Mouse (Mus musculus): ENCODE measurements around the gene Mpped1. TPM values are rescaled to one million over a fixed set of nuclear protein-coding genes. Genes with fewer than 3 reads are reported as not detected.

Mpped1 gene
- polyA plus RNA-seq, 2 experiments = 8.6 to 9.7 TPM

- 65% methylated on average over 6 of the region's 6 CpGs for WGBS
- H3K27me3 ChIP-seq (ENCODE audit: control insufficient read depth, insufficient read depth, low read length) = peaks cover 35% of the 10 kb centered on the region
These were observed 1.8 kb upstream of the Mpped1 start for GRCm38 (mm10) chr15:83777476-83777875.

DNA sequence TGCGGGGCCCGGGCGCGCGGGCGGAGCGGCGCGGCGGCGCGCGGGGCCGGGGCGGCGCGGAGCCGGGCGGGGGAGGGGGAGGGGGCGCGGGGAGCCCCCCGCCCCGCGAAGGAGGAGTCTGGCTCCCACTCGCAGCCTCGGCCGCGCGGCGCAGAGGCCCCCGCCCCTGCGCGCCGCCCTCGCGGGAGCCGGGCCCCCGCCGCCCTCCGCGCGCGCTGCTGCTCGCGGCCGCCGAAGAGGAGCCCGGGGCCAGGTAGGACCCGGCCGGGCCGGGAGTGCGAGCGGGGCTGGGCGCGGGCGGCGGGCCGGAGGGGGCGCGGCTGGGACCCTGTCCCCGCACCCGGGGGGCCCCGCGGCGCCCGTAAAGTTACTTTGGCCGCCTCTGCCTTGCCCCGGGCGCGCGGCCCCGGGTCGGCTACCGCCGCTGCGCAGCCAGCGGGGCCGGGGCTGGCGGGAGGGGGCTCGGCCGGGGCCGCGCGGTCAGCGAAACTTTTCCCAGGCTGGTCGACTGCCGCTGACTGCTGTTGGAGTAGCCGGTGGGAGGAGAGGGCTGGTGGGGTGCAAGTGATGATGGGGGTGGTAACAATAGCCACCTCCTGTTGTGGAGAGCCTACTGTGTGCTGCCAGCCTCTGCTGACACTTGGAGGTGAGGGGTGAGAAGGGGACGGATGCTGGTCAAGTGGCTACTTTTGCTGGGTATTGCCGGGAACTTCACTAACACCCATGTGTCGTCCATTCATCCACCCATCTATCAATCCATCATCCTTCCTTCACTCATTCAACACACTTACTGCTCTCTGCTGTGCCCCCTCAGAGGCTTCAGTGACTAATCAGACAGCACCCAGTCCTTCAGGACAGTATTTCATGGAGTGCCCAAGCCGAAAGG is 831 bp downstream of the Mpped1 start:
- H3K4me3 ChIP-seq (replicated peaks; ENCODE audit: low read length) = peak overlapping the region; percentile 57
- 2% methylated on average over 45 of the region's 92 CpGs for WGBS
- H3K27me3 ChIP-seq (ENCODE audit: control insufficient read depth, insufficient read depth, low read length) = peaks cover 35% of the 10 kb centered on the region
- no peak overlapping the region for H3K27ac ChIP-seq (replicated peaks; ENCODE audit: low read depth, low read length)
- no peaks in the 10 kb centered on the region for H3K36me3 ChIP-seq (ENCODE audit: control insufficient read depth, insufficient read depth, low read length)
- peak overlapping the region; percentile 95 for H3K4me2 ChIP-seq (replicated peaks; ENCODE audit: low read depth, low read length, severe bottlenecking)
- no peak for DNase-seq (ENCODE audit: low spot score)
- H3K4me1 ChIP-seq (ENCODE audit: control insufficient read depth, insufficient read depth, low read length) = peaks cover 3% of the 10 kb centered on the region; the same call in 1 of the 2 replicates
- peak; percentile 50; the same call in 1 of the 2 replicates for ATAC-seq (ENCODE audit: low FRiP score, low read depth)
- peak overlapping the region; percentile 67 for H3K9ac ChIP-seq (ENCODE audit: low read depth, low read length, severe bottlenecking)
- TF ChIP-seq POLR2A (IDR thresholded peaks at IDR 0.05; ENCODE audit: borderline replicate concordance, extremely low read depth, insufficient read depth, insufficient read length) = no peak
- no peaks in the 10 kb centered on the region for H3K9me3 ChIP-seq (ENCODE audit: control insufficient read depth, low read length)

More at GRCm38 (mm10) chr15:83777476-83777875, 1.8 kb upstream of the Mpped1 start:
- no peak for TF ChIP-seq POLR2A (IDR thresholded peaks at IDR 0.05; ENCODE audit: borderline replicate concordance, extremely low read depth, insufficient read depth, insufficient read length)
- Histone ChIP-seq H3K27ac (replicated peaks; ENCODE audit: low read depth, low read length) (no peak overlapping the region), H3K36me3 (ENCODE audit: control insufficient read depth, insufficient read depth, low read length) (no peaks in the 10 kb centered on the region), H3K9ac (ENCODE audit: low read depth, low read length, severe bottlenecking) (no peak overlapping the region), H3K4me2 (replicated peaks; ENCODE audit: low read depth, low read length, severe bottlenecking) (no peak overlapping the region), H3K9me3 (ENCODE audit: control insufficient read depth, low read length) (no peaks in the 10 kb centered on the region), H3K4me3 (replicated peaks; ENCODE audit: low read length) (no peak overlapping the region), H3K4me1 (ENCODE audit: control insufficient read depth, insufficient read depth, low read length) (peaks cover 3% of the 10 kb centered on the region; the same call in 1 of the 2 replicates)
- no peak for ATAC-seq (ENCODE audit: low FRiP score, low read depth)
- DNase-seq (ENCODE audit: low spot score) = no peak

GRCm38 (mm10) chr15:83781304-83781703 is 2.0 kb downstream of the Mpped1 start:
- Histone ChIP-seq H3K4me3 (replicated peaks; ENCODE audit: low read length) (no peak overlapping the region), H3K9me3 (ENCODE audit: control insufficient read depth, low read length) (no peaks in the 10 kb centered on the region), H3K4me1 (ENCODE audit: control insufficient read depth, insufficient read depth, low read length) (peaks cover 3% of the 10 kb centered on the region; the same call in 1 of the 2 replicates), H3K36me3 (ENCODE audit: control insufficient read depth, insufficient read depth, low read length) (no peaks in the 10 kb centered on the region), H3K4me2 (replicated peaks; ENCODE audit: low read depth, low read length, severe bottlenecking) (no peak overlapping the region), H3K9ac (ENCODE audit: low read depth, low read length, severe bottlenecking) (no peak overlapping the region), H3K27ac (replicated peaks; ENCODE audit: low read depth, low read length) (no peak overlapping the region), H3K27me3 (ENCODE audit: control insufficient read depth, insufficient read depth, low read length) (peaks cover 35% of the 10 kb centered on the region)
- TF ChIP-seq POLR2A (IDR thresholded peaks at IDR 0.05; ENCODE audit: borderline replicate concordance, extremely low read depth, insufficient read depth, insufficient read length) = no peak
- no peak for DNase-seq (ENCODE audit: low spot score)
- WGBS = 72% methylated on average over 11 of the region's 11 CpGs
- ATAC-seq (ENCODE audit: low FRiP score, low read depth) = no peak

DNA sequence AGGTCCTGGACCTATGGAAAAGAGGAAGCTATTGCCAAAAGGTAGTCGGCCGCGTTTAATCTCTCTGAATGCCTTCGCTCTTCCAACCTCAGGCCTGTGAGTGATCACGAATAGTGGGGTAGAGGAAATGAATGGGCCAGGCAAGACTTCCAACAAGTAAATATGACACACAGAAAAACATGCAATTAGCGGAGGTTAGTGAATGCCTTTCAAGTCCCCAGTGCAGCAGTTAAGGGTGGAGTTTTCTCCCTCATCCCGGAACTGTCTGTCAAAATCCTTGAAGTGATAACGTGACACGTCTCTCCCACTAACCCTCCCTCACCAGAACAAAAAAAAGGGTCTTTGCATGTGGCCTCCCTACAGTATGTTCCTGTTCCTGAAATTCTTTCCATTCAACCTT is 3.0 kb downstream of the Mpped1 start:
- Histone ChIP-seq H3K4me3 (replicated peaks; ENCODE audit: low read length) (no peak overlapping the region), H3K36me3 (ENCODE audit: control insufficient read depth, insufficient read depth, low read length) (no peaks in the 10 kb centered on the region), H3K27ac (replicated peaks; ENCODE audit: low read depth, low read length) (no peak overlapping the region), H3K9ac (ENCODE audit: low read depth, low read length, severe bottlenecking) (no peak overlapping the region), H3K9me3 (ENCODE audit: control insufficient read depth, low read length) (no peaks in the 10 kb centered on the region), H3K27me3 (ENCODE audit: control insufficient read depth, insufficient read depth, low read length) (peaks cover 32% of the 10 kb centered on the region), H3K4me1 (ENCODE audit: control insufficient read depth, insufficient read depth, low read length) (peaks cover 3% of the 10 kb centered on the region; the same call in 1 of the 2 replicates), H3K4me2 (replicated peaks; ENCODE audit: low read depth, low read length, severe bottlenecking) (no peak overlapping the region)
- DNase-seq (ENCODE audit: low spot score) = no peak
- no peak for ATAC-seq (ENCODE audit: low FRiP score, low read depth)
- WGBS = 68% methylated on average over 9 of the region's 9 CpGs
- TF ChIP-seq POLR2A (IDR thresholded peaks at IDR 0.05; ENCODE audit: borderline replicate concordance, extremely low read depth, insufficient read depth, insufficient read length) = no peak

DNA sequence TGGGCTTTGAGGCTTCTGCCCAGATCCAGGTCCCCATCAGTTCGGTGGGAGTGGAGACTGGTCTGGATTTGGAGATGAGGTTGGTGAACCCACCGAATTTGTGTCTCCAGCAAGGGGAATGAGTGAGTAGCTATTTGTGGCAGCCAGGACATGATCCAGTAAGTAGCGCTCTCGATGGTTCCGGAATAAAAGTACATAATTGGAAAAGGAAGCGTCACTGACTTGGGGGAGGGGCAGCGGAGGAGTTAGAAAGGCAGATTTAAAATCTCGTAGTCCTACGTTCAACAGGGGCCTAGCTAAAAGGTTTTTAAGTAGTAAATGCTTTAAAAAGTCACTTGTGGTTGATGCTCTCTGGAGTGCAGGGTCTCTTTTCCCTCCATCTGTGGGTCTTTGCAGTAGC is 5.5 kb downstream of the Mpped1 start:
- Histone ChIP-seq H3K4me3 (replicated peaks; ENCODE audit: low read length) (no peak overlapping the region), H3K27me3 (ENCODE audit: control insufficient read depth, insufficient read depth, low read length) (peaks cover 13% of the 10 kb centered on the region), H3K4me2 (replicated peaks; ENCODE audit: low read depth, low read length, severe bottlenecking) (no peak overlapping the region), H3K4me1 (ENCODE audit: control insufficient read depth, insufficient read depth, low read length) (peaks cover 3% of the 10 kb centered on the region; the same call in 1 of the 2 replicates), H3K9ac (ENCODE audit: low read depth, low read length, severe bottlenecking) (no peak overlapping the region), H3K27ac (replicated peaks; ENCODE audit: low read depth, low read length) (no peak overlapping the region), H3K36me3 (ENCODE audit: control insufficient read depth, insufficient read depth, low read length) (no peaks in the 10 kb centered on the region), H3K9me3 (ENCODE audit: control insufficient read depth, low read length) (no peaks in the 10 kb centered on the region)
- ATAC-seq (ENCODE audit: low FRiP score, low read depth) (no peak), DNase-seq (ENCODE audit: low spot score) (no peak)
- 67% methylated on average over 9 of the region's 9 CpGs for WGBS
- no peak for TF ChIP-seq POLR2A (IDR thresholded peaks at IDR 0.05; ENCODE audit: borderline replicate concordance, extremely low read depth, insufficient read depth, insufficient read length)
